Mouse (Mus musculus) stomach, embryonic 16.5 days (tissue): ENCODE results near the gene Art1. TPM values are rescaled to one million over a fixed set of nuclear protein-coding genes. Genes with fewer than 3 reads are reported as not detected.

Source experiments
- ATAC-seq: fragments of 200-750 bp; cut with Nextera tagmentation; 2 replicates; pipeline ENCODE4 v1.8.0; 2017; ENCODE audit warnings: moderate number of reproducible peaks, moderate TSS enrichment; ENCODE audit not compliant: insufficient read depth, low FRiP score
- H3K27ac ChIP-seq: fragments of 300-500 bp; sonication (generic); 2 replicates; pipeline ENCODE4 v1.5.1; 2014; ENCODE audit warnings: low read length
- H3K27me3 ChIP-seq: fragments of 300-500 bp; sonication (generic); 2 replicates; pipeline ENCODE4 v1.6.1; 2014; ENCODE audit warnings: low read length, control low read depth, mixed read lengths; ENCODE audit not compliant: control insufficient read depth, insufficient read depth
- H3K36me3 ChIP-seq: fragments of 300-500 bp; sonication (generic); 2 replicates; pipeline ENCODE4 v1.6.1; 2014; ENCODE audit warnings: low read length; ENCODE audit not compliant: control insufficient read depth, insufficient read depth
- H3K4me1 ChIP-seq: fragments of 300-500 bp; sonication (generic); 2 replicates; pipeline ENCODE4 v1.6.1; 2014; ENCODE audit warnings: low read length, control low read depth, mixed read lengths; ENCODE audit not compliant: control insufficient read depth, insufficient read depth
- H3K4me2 ChIP-seq: fragments of 300-500 bp; sonication (generic); 2 replicates; pipeline ENCODE4 v1.6.1; 2014; ENCODE audit warnings: low read depth, low read length, mixed read lengths
- H3K4me3 ChIP-seq: fragments of 300-500 bp; sonication (generic); replicated peaks from 2 replicates; pipeline ENCODE4 v1.5.1; 2014; ENCODE audit warnings: mild to moderate bottlenecking, low read length
- H3K9ac ChIP-seq: fragments of 300-500 bp; sonication (generic); 2 replicates; pipeline ENCODE4 v1.6.1; 2014; ENCODE audit warnings: low read length
- H3K9me3 ChIP-seq: fragments of 300-500 bp; sonication (generic); replicated peaks from 2 replicates; pipeline ENCODE4 v1.6.1; 2016; ENCODE audit warnings: low read length, control low read depth; ENCODE audit not compliant: control insufficient read depth
- WGBS: fragments of 180-500 bp; shearing (Covaris S2); extraction: QIAGEN DNeasy Blood & Tissue Kit; methylation state at CpG from one replicate; pipeline ENCODE4 v1.1.7; 2014; 5-methylcytosine and 5-hydroxymethylcytosine counted together
- polyA plus RNA-seq: library from polyadenylated mRNA; unstranded; fragments of >200 nt; fragmentation: Nextera tagmentation; extraction: Ambion mirVana; gene quantifications from 2 replicates; pipeline ENCODE4 v1.2.1, GENCODE M21; 2015

Art1 gene
- polyA plus RNA-seq, 1 experiment from 2014 or later: 7.1 TPM

DNA sequence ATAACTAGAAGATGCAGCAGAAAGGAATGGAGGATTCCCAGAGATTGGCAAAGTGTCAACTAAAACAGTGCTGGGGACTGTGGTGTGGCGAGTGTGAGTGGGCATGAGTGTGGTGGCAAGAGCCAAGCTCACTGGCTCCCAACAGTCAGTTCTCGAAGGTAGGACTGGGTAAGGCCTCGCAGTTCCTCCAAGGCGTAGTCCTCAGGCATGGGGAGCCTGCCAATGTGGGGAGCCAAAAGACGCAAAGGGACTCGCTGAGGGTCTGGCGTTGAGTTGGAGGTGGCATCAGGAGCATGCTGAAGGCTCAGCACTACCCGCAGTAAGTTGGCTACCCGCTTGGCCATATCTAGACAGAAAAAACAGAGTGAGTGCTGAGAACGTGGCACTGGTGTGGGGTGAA lies 18.8 kb downstream of the Art1 start:
- ATAC-seq: no peak
- WGBS: 95% methylated on average over 10 of the region's 10 CpGs
- H3K36me3 ChIP-seq: peaks cover 31% of the 10 kb centered on the region

DNA sequence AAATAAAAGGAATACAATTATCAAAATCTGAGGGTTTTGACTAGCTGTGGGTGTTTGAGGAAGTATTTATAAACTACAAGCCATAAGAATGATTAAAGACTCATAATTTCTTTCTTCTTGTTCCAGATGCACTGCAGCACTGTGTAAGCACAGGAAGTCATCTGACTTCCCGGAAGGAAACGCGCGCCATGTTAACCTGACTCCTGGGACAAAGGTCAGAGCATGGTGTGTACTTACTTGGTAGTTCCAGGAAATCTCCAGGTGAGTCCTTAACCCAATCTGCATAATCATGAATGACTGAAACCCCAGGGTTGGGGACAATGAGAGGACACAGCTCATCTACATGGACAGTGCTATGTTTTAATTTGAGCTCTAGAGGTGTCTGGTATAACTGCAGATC lies 30.9 kb downstream of the Art1 start:
- Histone ChIP-seq H3K27me3 (no peaks in the 10 kb centered on the region), H3K9ac (no peak overlapping the region), H3K9me3 (no peaks in the 10 kb centered on the region), H3K4me3 (no peak overlapping the region), H3K27ac (no peak overlapping the region), H3K4me1 (no peaks in the 10 kb centered on the region), H3K36me3 (peaks cover 43% of the 10 kb centered on the region), H3K4me2 (no peak overlapping the region)
- WGBS: 87% methylated on average over 4 of the region's 4 CpGs
- ATAC-seq: no peak

More for the DNA sequence above, 18.8 kb downstream of the Art1 start:
- H3K4me2 ChIP-seq: no peak overlapping the region
- no peak overlapping the region for H3K9ac ChIP-seq
- no peak overlapping the region for H3K27ac ChIP-seq
- no peaks in the 10 kb centered on the region for H3K4me1 ChIP-seq
- no peak overlapping the region for H3K4me3 ChIP-seq
- H3K9me3 ChIP-seq: no peaks in the 10 kb centered on the region
- H3K27me3 ChIP-seq: no peaks in the 10 kb centered on the region

DNA sequence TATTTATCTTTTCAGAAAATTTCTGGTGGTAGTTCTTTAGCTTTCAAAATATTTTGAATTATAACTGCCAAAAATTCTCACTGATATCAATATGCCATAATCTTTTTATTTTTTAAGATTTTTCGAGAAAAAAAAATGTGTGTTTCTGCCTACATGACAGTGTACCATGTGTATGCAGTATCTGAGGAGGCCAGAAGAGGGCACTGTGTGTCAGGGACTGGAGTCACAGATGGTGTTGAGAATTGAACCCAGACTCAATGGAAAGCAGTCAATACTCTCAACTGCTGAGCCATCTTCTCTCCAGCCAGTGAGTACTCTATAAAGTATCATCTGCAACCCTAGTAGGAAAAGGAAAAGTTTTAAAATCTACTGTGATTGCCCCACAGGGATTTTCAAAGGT lies 35.9 kb downstream of the Art1 start:
- no peaks in the 10 kb centered on the region for H3K27me3 ChIP-seq
- H3K4me3 ChIP-seq: no peak overlapping the region
- no peak for ATAC-seq
- H3K36me3 ChIP-seq: peaks cover 39% of the 10 kb centered on the region
- H3K9me3 ChIP-seq: no peaks in the 10 kb centered on the region
- H3K27ac ChIP-seq: no peak overlapping the region
- 87% methylated on average over 1 of the region's 1 CpGs for WGBS
- H3K4me1 ChIP-seq: no peaks in the 10 kb centered on the region
- no peak overlapping the region for H3K4me2 ChIP-seq
- H3K9ac ChIP-seq: no peak overlapping the region

DNA sequence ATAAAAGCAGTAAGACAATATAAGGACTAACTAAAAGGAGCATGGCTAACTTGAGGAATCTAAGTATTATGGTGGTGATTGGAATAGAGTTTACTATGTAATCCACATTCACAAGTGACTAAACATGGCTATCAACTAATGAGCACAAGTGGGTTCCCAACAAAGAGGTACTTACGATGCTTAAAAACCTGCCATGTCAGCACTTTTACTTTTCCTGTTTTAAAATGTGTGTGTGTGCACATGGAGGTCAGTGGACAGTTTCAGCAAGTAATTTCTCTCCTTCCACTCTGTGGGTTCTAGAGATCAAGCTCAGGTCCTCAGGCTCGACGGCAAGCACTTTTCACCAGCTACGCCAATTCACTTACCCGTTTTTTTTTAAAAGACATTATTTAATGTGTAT lies 36.4 kb downstream of the Art1 start:
- Histone ChIP-seq H3K4me1 (no peaks in the 10 kb centered on the region), H3K9me3 (no peaks in the 10 kb centered on the region), H3K36me3 (peaks cover 36% of the 10 kb centered on the region), H3K27me3 (no peaks in the 10 kb centered on the region), H3K4me2 (no peak overlapping the region), H3K4me3 (no peak overlapping the region), H3K27ac (no peak overlapping the region), H3K9ac (no peak overlapping the region)
- 97% methylated on average over 5 of the region's 5 CpGs for WGBS
- no peak for ATAC-seq

DNA sequence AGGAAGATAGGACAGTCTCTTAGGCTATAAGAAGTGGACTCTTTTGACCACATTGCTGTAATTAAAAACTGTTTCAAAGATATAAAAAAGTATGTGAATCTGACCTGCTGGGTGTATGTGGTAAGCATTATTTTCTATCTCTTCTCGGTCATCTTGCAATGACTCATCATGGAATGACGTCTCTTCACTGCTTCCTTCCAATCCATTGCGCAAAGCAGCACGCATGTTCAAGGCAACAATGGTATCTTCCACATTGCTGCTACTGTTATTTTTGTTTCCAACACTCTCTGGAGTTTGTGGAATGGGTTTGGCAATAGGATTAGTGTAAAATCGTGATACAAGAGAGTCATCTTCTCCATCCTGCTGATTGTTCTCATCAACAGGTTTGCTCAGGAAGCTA lies 52.1 kb downstream of the Art1 start:
- no peak for ATAC-seq
- Histone ChIP-seq H3K36me3 (peaks cover 21% of the 10 kb centered on the region), H3K9ac (no peak overlapping the region), H3K4me3 (no peak overlapping the region), H3K4me1 (no peaks in the 10 kb centered on the region), H3K4me2 (no peak overlapping the region), H3K9me3 (no peaks in the 10 kb centered on the region), H3K27me3 (no peaks in the 10 kb centered on the region), H3K27ac (no peak overlapping the region)
- 91% methylated on average over 5 of the region's 5 CpGs for WGBS

Other genes starting within 250 kb of the Art1 start
- gene Folr2, start 244.5 kb upstream of the Art1 start, polyA plus RNA-seq: 1.8 and 2.0 TPM in 2 replicates
- gene Anapc15, start 238.0 kb upstream of the Art1 start, polyA plus RNA-seq: 55.9 and 57.7 TPM in 2 replicates
- 9.2 and 14.3 TPM in 2 replicates for gene Folr1, start 231.0 kb upstream of the Art1 start, polyA plus RNA-seq
- 147 and 149 TPM in 2 replicates for gene Lamtor1, start 195.8 kb upstream of the Art1 start, polyA plus RNA-seq
- 0.21 and 1.2 TPM in 2 replicates for gene Tomt, start 195.4 kb upstream of the Art1 start, polyA plus RNA-seq
- gene Lrrc51, start 167.8 kb upstream of the Art1 start, polyA plus RNA-seq: 10.3 and 11.5 TPM in 2 replicates
- gene Numa1, start 167.6 kb upstream of the Art1 start, polyA plus RNA-seq: 60.9 and 64.3 TPM in 2 replicates
- 2.6 and 3.3 TPM in 2 replicates for gene Il18bp, start 83.1 kb upstream of the Art1 start, polyA plus RNA-seq
- gene Rnf121, start 36.3 kb upstream of the Art1 start, polyA plus RNA-seq: 27.0 and 31.7 TPM in 2 replicates
- gene Xndc1, start 36.2 kb upstream of the Art1 start, polyA plus RNA-seq: 28.2 and 28.9 TPM in 2 replicates
- 0.84 and 1.1 TPM in 2 replicates for gene Xntrpc, start 36.0 kb upstream of the Art1 start, polyA plus RNA-seq
- not detected in 2 replicates for gene Trpc2, start 18.6 kb upstream of the Art1 start, polyA plus RNA-seq
- 0.34 and 0.77 TPM in 2 replicates for gene Art5, start 7.7 kb downstream of the Art1 start, polyA plus RNA-seq
- gene Chrna10, start 15.1 kb downstream of the Art1 start, polyA plus RNA-seq: not detected in 2 replicates
- gene Nup98, start 108.4 kb downstream of the Art1 start, polyA plus RNA-seq: 34.5 and 35.0 TPM in 2 replicates
- 109 and 126 TPM in 2 replicates for gene Pgap2, start 108.5 kb downstream of the Art1 start, polyA plus RNA-seq
- 62.0 and 68.0 TPM in 2 replicates for gene Rhog, start 154.3 kb downstream of the Art1 start, polyA plus RNA-seq
- 33.7 and 36.1 TPM in 2 replicates for gene Stim1, start 166.1 kb downstream of the Art1 start, polyA plus RNA-seq